Mouse (Mus musculus) layer of hippocampus, adult 18-20 months (tissue): Measurements from ENCODE around the gene Tgfa. TPM values are rescaled to one million over a fixed set of nuclear protein-coding genes. Genes with fewer than 3 reads are reported as not detected.

ENCODE experiments used
- DNase-seq, 2 experiments: peaks; one replicate each; pipeline ENCODE4 v3.0.0; 2022; ENCODE audit warnings: low spot score in 2 of 2
- total RNA-seq, 2 experiments: library from RNA; stranded (reverse); gene quantifications; 2 replicates each; pipeline ENCODE4 v1.2.3; 2021

Tgfa gene
- total RNA-seq, 2 experiments from 2014 or later = 25.3 to 25.4 TPM

GRCm38 (mm10) chr6:86186106-86186955, 8.7 kb upstream of the Tgfa start:
- no peak for DNase-seq

- no peak for DNase-seq
Measured at GRCm38 (mm10) chr6:86188741-86189480, 6.1 kb upstream of the Tgfa start.

GRCm38 (mm10) chr6:86190622-86191021, 4.4 kb upstream of the Tgfa start:
- DNase-seq = no peak

GRCm38 (mm10) chr6:86192978-86193377, 2.0 kb upstream of the Tgfa start:
- no peak for DNase-seq

GRCm38 (mm10) chr6:86193879-86194278, 1.1 kb upstream of the Tgfa start:
- DNase-seq = peak in 1 of 2 experiments; percentile 65

- peak in 1 of 2 experiments; percentile 40 for DNase-seq
Measured at GRCm38 (mm10) chr6:86196034-86196433, 1.0 kb downstream of the Tgfa start.

- no peak for DNase-seq
Measured at GRCm38 (mm10) chr6:86197150-86197862, 2.3 kb downstream of the Tgfa start.

GRCm38 (mm10) chr6:86200934-86201333, 5.9 kb downstream of the Tgfa start:
- no peak for DNase-seq

GRCm38 (mm10) chr6:86203101-86203500, 8.1 kb downstream of the Tgfa start:
- no peak for DNase-seq

GRCm38 (mm10) chr6:86206014-86206413, 11.0 kb downstream of the Tgfa start:
- DNase-seq = no peak

- DNase-seq = no peak
Measured at GRCm38 (mm10) chr6:86206985-86207384, 12.0 kb downstream of the Tgfa start.

- peak in 1 of 2 experiments; percentile 52 for DNase-seq
Measured at GRCm38 (mm10) chr6:86209133-86210016, 14.4 kb downstream of the Tgfa start.

- DNase-seq = no peak
Measured at GRCm38 (mm10) chr6:86210017-86210408, 15.0 kb downstream of the Tgfa start.

GRCm38 (mm10) chr6:86210619-86211018, 15.6 kb downstream of the Tgfa start:
- no peak for DNase-seq

GRCm38 (mm10) chr6:86211081-86211763, 16.2 kb downstream of the Tgfa start:
- DNase-seq = no peak

GRCm38 (mm10) chr6:86212871-86213640, 18.0 kb downstream of the Tgfa start:
- no peak for DNase-seq

- no peak for DNase-seq
Measured at GRCm38 (mm10) chr6:86218066-86218465, 23.0 kb downstream of the Tgfa start.

GRCm38 (mm10) chr6:86218739-86219138, 23.7 kb downstream of the Tgfa start:
- DNase-seq = no peak

- DNase-seq = peak in 1 of 2 experiments; percentile 31
Measured at GRCm38 (mm10) chr6:86219494-86219893, 24.5 kb downstream of the Tgfa start.
